Mouse (Mus musculus): ENCODE results near the gene Tbc1d10a. TPM values are rescaled to one million over a fixed set of nuclear protein-coding genes. Genes with fewer than 3 reads are reported as not detected.

The Tbc1d10a gene
- polyA plus RNA-seq, 1 experiment: 17.8 TPM

DNA sequence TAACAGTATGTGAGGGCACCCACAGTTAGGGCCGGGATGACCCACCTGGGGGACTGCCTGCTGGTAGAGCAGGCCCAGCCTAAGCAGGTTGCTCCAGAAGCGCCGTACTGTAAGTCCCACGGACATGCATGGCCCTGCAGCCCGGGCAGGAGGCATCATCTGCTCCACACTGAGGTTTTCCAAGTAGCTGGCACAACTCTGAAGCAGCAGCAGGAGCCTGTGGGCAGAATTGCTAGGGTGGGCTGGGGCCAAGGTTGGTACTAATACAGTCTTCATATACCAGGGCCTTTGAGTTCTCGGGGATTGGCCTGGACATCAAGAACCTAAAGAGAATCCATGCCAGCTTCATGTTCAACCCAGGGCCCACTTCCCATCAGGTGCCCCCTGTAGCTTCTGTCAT is 36.7 kb upstream of the Tbc1d10a start:
- Histone ChIP-seq H3K4me3 (ENCODE audit: insufficient read depth, low read length) (no peak overlapping the region), H3K27ac (ENCODE audit: insufficient read depth, low read depth, low read length) (no peak overlapping the region), H3K4me1 (ENCODE audit: control insufficient read depth, insufficient read depth, low read length) (no peaks in the 10 kb centered on the region)
- TF ChIP-seq CTCF (IDR thresholded peaks at IDR 0.05; ENCODE audit: low read depth, low read length) (no peak), POLR2A (IDR thresholded peaks at IDR 0.05; ENCODE audit: borderline replicate concordance, low read depth, low read length) (no peak)

DNA sequence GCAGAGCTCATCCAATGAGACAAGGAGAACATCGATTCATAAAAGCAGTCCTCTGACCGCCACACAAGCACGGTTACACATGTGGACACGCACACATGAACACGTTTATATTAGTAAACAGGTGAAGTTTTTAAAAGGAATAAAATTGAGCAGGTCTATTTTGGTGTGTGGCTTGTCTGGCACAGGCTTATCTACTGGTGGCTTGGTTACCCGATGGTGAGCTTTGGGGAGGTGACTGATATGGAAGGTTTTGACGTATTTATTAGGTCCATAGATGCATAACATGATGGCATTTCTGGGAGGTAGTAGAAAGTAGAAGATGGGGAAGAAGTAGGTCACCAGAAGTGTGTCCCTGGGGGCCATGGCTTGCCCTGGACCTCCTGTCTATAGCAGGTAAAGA is 32.9 kb upstream of the Tbc1d10a start:
- TF ChIP-seq CTCF (IDR thresholded peaks at IDR 0.05; ENCODE audit: low read depth, low read length) (no peak), POLR2A (IDR thresholded peaks at IDR 0.05; ENCODE audit: borderline replicate concordance, low read depth, low read length) (no peak)
- no peak overlapping the region for H3K4me3 ChIP-seq (ENCODE audit: insufficient read depth, low read length)
- no peak overlapping the region for H3K27ac ChIP-seq (ENCODE audit: insufficient read depth, low read depth, low read length)
- no peaks in the 10 kb centered on the region for H3K4me1 ChIP-seq (ENCODE audit: control insufficient read depth, insufficient read depth, low read length)

DNA sequence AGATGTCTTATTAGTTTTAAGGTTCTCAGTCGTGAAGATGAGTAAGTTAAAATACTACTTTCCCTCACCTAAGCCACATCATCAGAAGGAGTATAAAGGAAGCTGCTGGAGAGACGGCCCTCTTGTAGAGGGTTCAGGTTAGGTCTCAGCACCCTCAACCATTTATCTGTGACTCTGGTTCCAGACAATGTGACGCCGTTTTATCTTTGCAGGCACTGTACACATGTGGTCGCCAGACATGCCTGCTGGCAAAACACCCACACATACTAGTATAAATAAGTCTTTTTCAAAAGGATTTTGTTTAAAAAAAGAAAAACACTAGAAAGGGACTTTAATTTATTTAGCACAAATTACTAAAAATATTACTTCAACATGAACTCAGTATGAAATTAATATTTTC is 30.9 kb upstream of the Tbc1d10a start:
- H3K27ac ChIP-seq (ENCODE audit: insufficient read depth, low read depth, low read length): no peak overlapping the region
- TF ChIP-seq POLR2A (IDR thresholded peaks at IDR 0.05; ENCODE audit: borderline replicate concordance, low read depth, low read length): no peak
- no peak overlapping the region for H3K4me3 ChIP-seq (ENCODE audit: insufficient read depth, low read length)
- peaks cover 6% of the 10 kb centered on the region for H3K4me1 ChIP-seq (ENCODE audit: control insufficient read depth, insufficient read depth, low read length)

DNA sequence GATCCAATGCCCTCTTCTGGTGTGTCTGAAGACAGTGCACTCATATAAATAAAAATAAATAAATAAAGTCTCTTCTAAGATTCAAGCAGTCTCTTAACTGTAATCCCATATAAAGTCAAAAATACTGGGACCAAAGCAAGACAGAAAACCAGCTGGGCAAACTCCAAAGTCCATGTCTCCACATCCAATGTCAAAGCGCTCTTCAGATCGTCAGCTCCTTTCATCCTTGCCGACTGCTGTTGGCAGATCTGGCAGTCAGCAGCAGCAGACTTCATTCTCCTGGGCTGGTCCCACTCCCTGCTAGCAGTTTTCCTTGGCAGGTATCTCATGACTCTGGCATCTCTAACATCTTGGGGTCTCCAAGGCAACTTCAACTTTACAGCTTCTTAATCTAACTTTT is 27.9 kb upstream of the Tbc1d10a start:
- H3K4me1 ChIP-seq (ENCODE audit: control insufficient read depth, insufficient read depth, low read length): peaks cover 14% of the 10 kb centered on the region
- TF ChIP-seq POLR2A (IDR thresholded peaks at IDR 0.05; ENCODE audit: borderline replicate concordance, low read depth, low read length) (no peak), CTCF (IDR thresholded peaks at IDR 0.05; ENCODE audit: low read depth, low read length) (no peak)
- no peak overlapping the region for H3K27ac ChIP-seq (ENCODE audit: insufficient read depth, low read depth, low read length)
- no peak overlapping the region for H3K4me3 ChIP-seq (ENCODE audit: insufficient read depth, low read length)

DNA sequence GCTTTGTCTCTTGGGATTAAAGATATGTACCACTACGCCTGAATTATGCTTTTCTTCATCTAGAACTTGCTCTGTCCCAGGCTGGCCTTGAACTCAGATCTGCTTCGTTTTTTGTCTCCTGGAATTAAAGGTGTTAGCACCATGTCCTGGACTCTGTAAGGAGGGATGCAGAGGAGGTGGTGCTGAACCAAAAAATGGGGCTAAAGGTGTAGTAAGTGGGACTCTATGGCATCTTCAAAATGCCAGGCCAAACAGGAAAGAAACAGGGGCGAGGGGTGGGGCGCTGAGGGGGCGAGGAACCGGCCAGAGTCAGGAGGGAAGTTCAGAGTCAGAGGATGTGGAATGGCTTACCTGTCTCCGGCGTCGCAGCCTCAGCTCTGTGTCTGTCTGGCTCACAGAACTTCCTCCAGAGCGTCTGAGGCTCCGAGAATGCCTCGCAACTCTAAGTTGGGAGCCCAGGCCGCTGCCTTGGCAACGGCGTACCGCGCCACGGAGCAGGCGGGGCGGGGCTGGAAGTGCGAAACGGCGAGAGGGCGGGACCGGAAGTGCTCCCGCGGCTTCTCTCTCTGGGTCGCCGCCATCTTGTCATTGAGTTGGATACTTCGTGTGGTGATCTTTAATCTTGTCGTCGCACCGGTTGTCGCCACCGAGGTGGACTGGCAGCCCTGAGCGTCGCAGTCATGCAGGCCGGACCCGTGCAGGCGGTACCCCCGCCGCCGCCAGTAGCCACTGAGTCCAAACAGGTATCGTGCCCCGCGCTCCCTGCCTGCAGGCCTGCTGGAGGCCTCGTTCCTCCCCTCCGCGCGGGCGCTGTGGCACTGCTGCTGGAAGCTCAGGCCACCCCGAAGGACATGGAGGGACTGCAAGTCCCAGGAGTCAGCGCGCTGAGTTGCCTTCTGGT is 26.5 kb upstream of the Tbc1d10a start, which contains the start of the genes Ccdc157 and Sf3a1:
TSS of gene Ccdc157 (minus strand) at position 486 of the 901 bp plus-strand sequence.
TSS of gene Sf3a1 (plus strand) at position 543 of the 901 bp plus-strand sequence.
- H3K4me1 ChIP-seq (ENCODE audit: control insufficient read depth, insufficient read depth, low read length): peaks cover 14% of the 10 kb centered on the region
- peak within 1 kb of the TSS; percentile 79 for H3K4me3 ChIP-seq (ENCODE audit: insufficient read depth, low read length)
- TF ChIP-seq CTCF (IDR thresholded peaks at IDR 0.05; ENCODE audit: low read depth, low read length) (no peak), POLR2A (IDR thresholded peaks at IDR 0.05; ENCODE audit: borderline replicate concordance, low read depth, low read length) (no peak)
- H3K27ac ChIP-seq (ENCODE audit: insufficient read depth, low read depth, low read length): peak within 1 kb of the TSS; percentile 64

DNA sequence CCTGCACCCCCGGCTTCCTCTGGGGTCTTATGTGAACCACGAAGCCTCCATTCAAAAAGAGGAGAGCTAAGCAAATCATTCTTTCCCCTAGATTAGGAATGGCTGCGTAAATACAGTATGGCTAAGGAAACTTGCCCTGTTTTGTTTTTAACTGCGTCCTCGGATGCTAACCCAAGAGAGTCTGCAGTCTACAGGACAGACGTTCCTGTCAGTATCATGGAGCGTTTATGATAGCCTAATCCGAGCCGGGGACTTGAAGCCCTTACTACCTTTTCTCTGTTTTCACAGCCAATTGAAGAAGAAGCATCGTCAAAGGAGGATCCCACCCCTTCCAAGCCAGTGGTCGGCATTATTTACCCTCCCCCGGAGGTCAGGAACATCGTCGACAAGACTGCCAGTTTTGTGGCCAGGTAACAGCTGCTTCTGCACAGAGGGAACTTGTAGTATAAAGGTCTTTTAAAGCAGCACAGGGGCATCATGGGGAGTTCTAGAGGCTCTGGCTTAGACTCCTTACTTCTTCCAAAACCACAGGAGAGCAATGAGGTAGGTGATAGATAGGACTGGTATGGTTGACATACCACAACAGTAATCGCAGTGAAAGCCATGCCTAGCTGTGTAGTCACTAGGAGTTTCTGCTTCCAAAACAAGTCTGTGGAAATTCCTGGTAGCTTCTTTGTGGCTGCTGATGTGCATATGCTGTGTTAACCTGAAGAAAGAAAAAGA is 25.7 kb upstream of the Tbc1d10a start:
- Histone ChIP-seq H3K4me3 (ENCODE audit: insufficient read depth, low read length) (peak overlapping the region; percentile 79), H3K27ac (ENCODE audit: insufficient read depth, low read depth, low read length) (peak overlapping the region; percentile 64), H3K4me1 (ENCODE audit: control insufficient read depth, insufficient read depth, low read length) (peaks cover 14% of the 10 kb centered on the region)
- TF ChIP-seq POLR2A (IDR thresholded peaks at IDR 0.05; ENCODE audit: borderline replicate concordance, low read depth, low read length): no peak
- no peak for TF ChIP-seq CTCF (IDR thresholded peaks at IDR 0.05; ENCODE audit: low read depth, low read length)

DNA sequence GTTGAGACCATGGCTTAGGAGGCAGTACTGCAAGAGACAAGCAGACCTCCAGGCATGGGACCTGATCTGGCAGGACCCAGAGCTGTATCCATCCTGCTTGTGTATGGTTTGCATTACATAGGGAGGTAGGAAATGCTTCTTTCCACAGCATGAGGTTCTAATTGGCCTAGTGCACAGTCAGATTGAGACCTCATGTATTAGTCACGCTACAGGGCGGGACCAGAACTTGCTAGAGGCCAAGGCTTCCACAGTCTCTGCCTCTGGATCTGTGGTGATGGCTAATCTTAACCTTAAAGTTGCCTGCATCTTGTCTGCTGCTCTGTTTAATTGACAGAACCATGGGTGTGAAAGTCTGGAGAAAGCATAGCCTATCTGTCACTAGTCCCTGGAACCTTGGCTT is 21.9 kb upstream of the Tbc1d10a start:
- Histone ChIP-seq H3K4me1 (ENCODE audit: control insufficient read depth, insufficient read depth, low read length) (peaks cover 9% of the 10 kb centered on the region), H3K27ac (ENCODE audit: insufficient read depth, low read depth, low read length) (no peak overlapping the region), H3K4me3 (ENCODE audit: insufficient read depth, low read length) (no peak overlapping the region)
- TF ChIP-seq POLR2A (IDR thresholded peaks at IDR 0.05; ENCODE audit: borderline replicate concordance, low read depth, low read length): no peak
- no peak for TF ChIP-seq CTCF (IDR thresholded peaks at IDR 0.05; ENCODE audit: low read depth, low read length)

DNA sequence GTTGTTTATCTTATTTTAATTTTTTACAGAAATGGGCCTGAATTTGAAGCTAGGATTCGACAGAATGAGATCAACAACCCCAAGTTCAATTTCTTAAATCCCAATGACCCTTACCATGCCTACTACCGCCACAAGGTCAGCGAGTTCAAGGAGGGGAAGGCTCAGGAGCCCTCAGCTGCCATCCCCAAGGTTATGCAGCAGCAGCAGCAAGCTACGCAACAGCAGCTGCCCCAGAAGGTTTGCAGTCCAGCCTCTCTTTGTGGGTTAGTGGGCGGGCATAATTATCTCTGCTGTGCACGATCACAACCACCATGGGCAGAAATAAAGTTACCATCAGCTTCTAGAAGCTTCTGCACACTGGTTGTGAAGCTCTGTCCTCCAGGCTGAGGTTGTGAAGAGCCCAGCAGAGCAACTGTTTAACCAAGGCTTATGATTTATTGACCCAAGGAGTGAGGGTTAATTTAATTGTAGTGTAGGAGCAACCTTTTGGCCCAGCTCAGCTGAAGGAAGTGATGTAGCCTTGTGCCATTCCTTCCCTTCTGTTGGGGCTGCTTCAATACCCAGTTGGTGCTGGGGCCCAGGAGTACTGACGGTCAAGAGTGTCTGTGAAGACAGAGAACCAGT is 20.0 kb upstream of the Tbc1d10a start:
- Histone ChIP-seq H3K27ac (ENCODE audit: insufficient read depth, low read depth, low read length) (no peak overlapping the region), H3K4me1 (ENCODE audit: control insufficient read depth, insufficient read depth, low read length) (peaks cover 4% of the 10 kb centered on the region), H3K4me3 (ENCODE audit: insufficient read depth, low read length) (no peak overlapping the region)
- TF ChIP-seq CTCF (IDR thresholded peaks at IDR 0.05; ENCODE audit: low read depth, low read length) (no peak), POLR2A (IDR thresholded peaks at IDR 0.05; ENCODE audit: borderline replicate concordance, low read depth, low read length) (no peak)

DNA sequence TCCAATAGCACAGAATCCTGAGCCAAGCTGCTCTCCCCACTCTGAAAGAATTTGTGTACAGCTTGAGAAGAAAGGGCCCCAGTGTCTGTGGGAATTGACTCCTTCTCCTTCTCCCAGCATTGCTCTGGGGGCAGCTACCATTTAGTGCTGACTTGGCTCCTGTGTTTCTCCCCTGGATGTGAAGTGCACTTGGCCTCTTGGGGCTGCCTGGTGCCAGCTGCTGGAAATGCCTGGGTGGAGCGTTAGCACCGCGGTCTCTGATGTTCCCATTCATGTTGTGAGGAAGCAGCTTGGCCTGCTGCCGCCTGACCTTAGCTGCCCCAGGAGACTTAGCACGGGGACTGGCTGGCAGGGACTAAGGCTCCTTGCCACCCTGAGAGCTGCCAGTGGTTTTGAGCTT is 12.0 kb upstream of the Tbc1d10a start:
- no peaks in the 10 kb centered on the region for H3K4me1 ChIP-seq (ENCODE audit: control insufficient read depth, insufficient read depth, low read length)
- H3K4me3 ChIP-seq (ENCODE audit: insufficient read depth, low read length): no peak overlapping the region
- no peak for TF ChIP-seq POLR2A (IDR thresholded peaks at IDR 0.05; ENCODE audit: borderline replicate concordance, low read depth, low read length)
- no peak for TF ChIP-seq CTCF (IDR thresholded peaks at IDR 0.05; ENCODE audit: low read depth, low read length)
- H3K27ac ChIP-seq (ENCODE audit: insufficient read depth, low read depth, low read length): no peak overlapping the region

Measured in bone marrow macrophage, adult 2 months (primary cell).